Mouse (Mus musculus) lung, embryonic 14.5 days (tissue): Measurements from ENCODE around the gene Ercc2. TPM values are rescaled to one million over a fixed set of nuclear protein-coding genes. Genes with fewer than 3 reads are reported as not detected.
A peak's percentile ranks its signal among the peaks of the same experiment; 100 is the strongest.

Experiments used
- ATAC-seq: fragments of 200-750 bp; cut with Nextera tagmentation; 2 replicates; pipeline ENCODE4 v1.8.0; 2017; ENCODE audit warnings: mild to moderate bottlenecking, moderate TSS enrichment, moderate library complexity; ENCODE audit not compliant: insufficient read depth
- DNase-seq: peaks from one replicate; pipeline ENCODE4 v3.0.0-alpha.2; 2015
- H3K27ac ChIP-seq: fragments of 300-500 bp; sonication (generic); 2 replicates; pipeline ENCODE4 v1.5.1; 2014; ENCODE audit warnings: low read depth, mild to moderate bottlenecking, moderate library complexity
- H3K27me3 ChIP-seq: fragments of 300-500 bp; sonication (generic); 2 replicates; pipeline ENCODE4 v1.6.1; 2014; ENCODE audit warnings: low read length, control low read depth; ENCODE audit not compliant: insufficient read depth
- H3K36me3 ChIP-seq: fragments of 300-500 bp; sonication (generic); 2 replicates; pipeline ENCODE4 v1.6.1; 2014; ENCODE audit warnings: control low read depth; ENCODE audit not compliant: insufficient read depth
- H3K4me1 ChIP-seq: fragments of 300-500 bp; sonication (generic); 2 replicates; pipeline ENCODE4 v1.6.1; 2014; ENCODE audit warnings: antibody characterized with exemption, control low read depth; ENCODE audit not compliant: insufficient read depth
- H3K4me2 ChIP-seq: fragments of 300-500 bp; sonication (generic); 2 replicates; pipeline ENCODE4 v1.6.1; 2014; ENCODE audit warnings: mild to moderate bottlenecking
- H3K4me3 ChIP-seq: fragments of 300-500 bp; sonication (generic); 2 replicates; pipeline ENCODE4 v1.5.1; 2014; ENCODE audit warnings: low read depth, low read length
- H3K9ac ChIP-seq: fragments of 300-500 bp; sonication (generic); 2 replicates; pipeline ENCODE4 v1.6.1; 2014
- H3K9me3 ChIP-seq: fragments of 300-500 bp; sonication (generic); 2 replicates; pipeline ENCODE4 v1.6.1; 2016; ENCODE audit warnings: low read depth, low read length, control low read depth
- CTCF ChIP-seq: IDR thresholded peaks from 2 replicates; pipeline ENCODE4 v1.5.1; 2016; ENCODE audit warnings: antibody characterized with exemption, low read depth
- WGBS: fragments of 180-500 bp; shearing (Covaris S2); extraction: QIAGEN DNeasy Blood & Tissue Kit; methylation state at CpG from one replicate; pipeline ENCODE4 v1.1.7; 2014; 5-methylcytosine and 5-hydroxymethylcytosine counted together
- polyA plus RNA-seq: library from polyadenylated mRNA; unstranded; fragments of >200 nt; fragmentation: Nextera tagmentation; extraction: Ambion mirVana; gene quantifications from 2 replicates; pipeline ENCODE4 v1.2.1, GENCODE M21; 2014

The Ercc2 gene
- polyA plus RNA-seq, 1 experiment from 2014 or later: 12.1 TPM

GRCm38 (mm10) chr7:19388699-19389413 is 7.0 kb downstream of the Ercc2 start:
- DNase-seq: no peak
- 75% methylated on average over 10 of the region's 10 CpGs for WGBS
- no peak overlapping the region for H3K9ac ChIP-seq
- peaks cover 95% of the 10 kb centered on the region for H3K36me3 ChIP-seq
- no peak for TF ChIP-seq CTCF
- H3K9me3 ChIP-seq: no peaks in the 10 kb centered on the region
- H3K4me3 ChIP-seq: no peak overlapping the region
- no peak for ATAC-seq
- no peak overlapping the region for H3K27ac ChIP-seq
- no peak overlapping the region for H3K4me2 ChIP-seq
- H3K27me3 ChIP-seq: no peaks in the 10 kb centered on the region
- H3K4me1 ChIP-seq: no peaks in the 10 kb centered on the region

- H3K9me3 ChIP-seq: no peaks in the 10 kb centered on the region
- peaks cover 4% of the 10 kb centered on the region; the same call in 1 of the 2 replicates for H3K27me3 ChIP-seq
- ATAC-seq: no peak
- WGBS: 71% methylated on average over 8 of the region's 8 CpGs
- no peak for TF ChIP-seq CTCF
- no peak overlapping the region for H3K4me3 ChIP-seq
- no peak for DNase-seq
- peaks cover 65% of the 10 kb centered on the region for H3K36me3 ChIP-seq
- H3K9ac ChIP-seq: no peak overlapping the region
- no peaks in the 10 kb centered on the region for H3K4me1 ChIP-seq
- H3K4me2 ChIP-seq: no peak overlapping the region
- H3K27ac ChIP-seq: no peak overlapping the region
Observed at GRCm38 (mm10) chr7:19394484-19394883, 12.7 kb downstream of the Ercc2 start.

- DNase-seq: peak; percentile 67
- no peak for TF ChIP-seq CTCF
- Histone ChIP-seq H3K4me3 (peak overlapping the region; percentile 33), H3K4me2 (peak overlapping the region; percentile 61), H3K27me3 (peaks cover 32% of the 10 kb centered on the region), H3K4me1 (no peaks in the 10 kb centered on the region), H3K36me3 (peaks cover 13% of the 10 kb centered on the region), H3K9ac (peak overlapping the region; percentile 42), H3K27ac (peak overlapping the region; percentile 70), H3K9me3 (peaks cover 4% of the 10 kb centered on the region; the same call in 1 of the 2 replicates)
- WGBS: 2% methylated on average over 27 of the region's 27 CpGs
- peak; percentile 59 for ATAC-seq
Observed at GRCm38 (mm10) chr7:19399496-19400280, 17.9 kb downstream of the Ercc2 start.

- peaks cover 38% of the 10 kb centered on the region for H3K27me3 ChIP-seq
- TF ChIP-seq CTCF: peak; percentile 43
- WGBS: 85% methylated on average over 4 of the region's 4 CpGs
- DNase-seq (no peak), ATAC-seq (no peak)
- H3K9ac ChIP-seq: no peak overlapping the region
- H3K4me1 ChIP-seq: no peaks in the 10 kb centered on the region
- no peak overlapping the region for H3K27ac ChIP-seq
- no peak overlapping the region for H3K4me3 ChIP-seq
- H3K9me3 ChIP-seq: peaks cover 4% of the 10 kb centered on the region; the same call in 1 of the 2 replicates
- H3K4me2 ChIP-seq: no peak overlapping the region
- 0 out of 2 replicates have a peak, but pooled peaks cover under 1% of the 10 kb centered on the region for H3K36me3 ChIP-seq
Observed at GRCm38 (mm10) chr7:19400946-19401345, 19.1 kb downstream of the Ercc2 start.

GRCm38 (mm10) chr7:19402535-19403112 is 20.8 kb downstream of the Ercc2 start:
- 76% methylated on average over 9 of the region's 9 CpGs for WGBS
- peaks cover 4% of the 10 kb centered on the region; the same call in 1 of the 2 replicates for H3K9me3 ChIP-seq
- no peak overlapping the region for H3K9ac ChIP-seq
- TF ChIP-seq CTCF: no peak
- no peak overlapping the region for H3K4me2 ChIP-seq
- peaks cover 38% of the 10 kb centered on the region for H3K27me3 ChIP-seq
- DNase-seq (no peak), ATAC-seq (no peak)
- no peak overlapping the region for H3K27ac ChIP-seq
- H3K4me1 ChIP-seq: no peaks in the 10 kb centered on the region
- H3K36me3 ChIP-seq: no peaks in the 10 kb centered on the region
- H3K4me3 ChIP-seq: no peak overlapping the region

GRCm38 (mm10) chr7:19403731-19404296 is 22.0 kb downstream of the Ercc2 start, which contains the start of gene Klc3:
Klc3 (minus strand) TSS chr7:19404104.
- DNase-seq (peak; percentile 81), ATAC-seq (peak; percentile 54)
- Histone ChIP-seq H3K36me3 (no peaks in the 10 kb centered on the region), H3K27me3 (peaks cover 38% of the 10 kb centered on the region), H3K27ac (no peak within 1 kb of the TSS), H3K4me2 (peak within 1 kb of the TSS; percentile 96), H3K9ac (peak within 1 kb of the TSS; percentile 49), H3K4me3 (peak within 1 kb of the TSS; percentile 59), H3K9me3 (peaks cover 4% of the 10 kb centered on the region; the same call in 1 of the 2 replicates), H3K4me1 (no peaks in the 10 kb centered on the region)
- under 1% methylated on average over 62 of the region's 62 CpGs for WGBS
- no peak for TF ChIP-seq CTCF
